Mouse (Mus musculus): ENCODE results near the gene Crp.

Gene Crp

DNA sequence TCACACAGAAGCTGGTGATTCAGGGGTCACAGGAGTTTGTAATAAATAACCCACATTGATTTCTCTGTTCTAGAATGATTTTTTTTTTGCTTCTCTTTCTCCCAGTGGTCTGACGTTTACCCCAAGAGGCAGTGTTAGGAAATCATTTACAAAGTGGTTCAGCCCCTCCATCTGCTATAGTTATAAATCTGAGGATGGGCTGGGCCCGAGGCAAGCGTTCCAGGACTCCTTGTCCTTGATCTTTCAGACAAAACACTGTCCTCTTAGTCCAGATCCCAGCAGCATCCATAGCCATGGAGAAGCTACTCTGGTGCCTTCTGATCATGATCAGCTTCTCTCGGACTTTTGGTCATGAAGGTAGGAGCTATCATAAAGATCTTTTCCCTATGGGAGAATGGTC is at the start of gene Crp:
Crp (plus strand) TSS at position 212 of the 400 bp plus-strand sequence.
- in situ Hi-C loops (cut with MboI): no loop called here

DNA sequence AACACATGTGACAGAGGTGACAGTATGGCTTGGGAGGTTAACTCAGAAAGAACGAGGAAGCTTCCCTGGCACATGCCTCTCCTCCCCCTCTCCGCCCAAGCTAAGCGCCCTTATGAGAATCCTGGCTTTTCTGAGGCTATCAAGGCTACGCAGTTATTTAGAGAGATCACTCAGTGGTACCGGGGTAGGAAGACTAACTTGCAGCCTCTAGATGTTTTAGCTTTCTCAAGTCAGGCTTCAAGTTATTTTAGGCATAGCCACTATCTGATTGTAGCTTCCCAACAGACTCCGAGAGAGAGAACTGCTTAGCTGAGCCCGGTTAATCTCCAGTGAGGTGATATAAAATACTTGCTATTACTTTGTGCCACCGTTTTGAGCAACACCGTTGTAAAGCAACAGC is 48.5 kb upstream of the Crp start:
- in situ Hi-C loops (cut with MboI): no loop called here

DNA sequence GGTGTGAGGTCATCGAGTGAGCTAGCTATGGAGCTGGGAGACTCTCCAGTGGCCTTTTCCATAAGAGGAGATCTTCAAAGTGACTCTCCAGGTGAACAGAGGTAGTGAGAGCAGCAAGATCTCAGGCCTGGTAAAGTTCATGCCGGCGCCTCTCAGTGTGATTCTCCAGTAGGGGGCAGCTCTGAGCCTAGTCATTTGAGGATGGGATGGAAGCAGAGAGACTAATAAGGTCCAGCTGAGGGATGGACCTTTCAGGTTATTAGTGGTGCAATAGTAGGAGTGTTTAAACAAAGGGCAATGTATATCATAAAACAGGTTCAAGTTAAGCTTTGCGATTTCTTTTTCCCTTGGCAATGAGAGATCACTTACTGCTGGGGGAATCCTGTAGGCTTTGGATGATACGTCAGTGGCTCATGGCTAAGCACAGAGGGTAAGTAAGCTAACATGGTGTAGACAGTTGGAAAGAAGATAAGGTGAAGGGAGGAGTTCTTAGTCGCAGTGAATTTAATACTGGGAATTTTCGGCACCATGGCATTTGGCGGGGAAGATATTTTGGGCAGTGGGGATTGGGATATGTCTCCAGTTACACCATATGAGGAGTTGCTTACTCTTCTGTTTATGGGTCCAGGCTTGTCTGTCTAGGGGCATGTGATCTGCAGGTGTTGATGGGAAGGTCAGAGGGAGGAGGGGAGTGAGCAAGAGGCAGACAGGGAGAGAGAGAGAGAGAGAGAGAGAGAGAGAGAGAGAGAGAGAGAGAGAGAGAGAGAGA is 47.2 kb upstream of the Crp start:
- in situ Hi-C loops (cut with MboI): no loop called here

DNA sequence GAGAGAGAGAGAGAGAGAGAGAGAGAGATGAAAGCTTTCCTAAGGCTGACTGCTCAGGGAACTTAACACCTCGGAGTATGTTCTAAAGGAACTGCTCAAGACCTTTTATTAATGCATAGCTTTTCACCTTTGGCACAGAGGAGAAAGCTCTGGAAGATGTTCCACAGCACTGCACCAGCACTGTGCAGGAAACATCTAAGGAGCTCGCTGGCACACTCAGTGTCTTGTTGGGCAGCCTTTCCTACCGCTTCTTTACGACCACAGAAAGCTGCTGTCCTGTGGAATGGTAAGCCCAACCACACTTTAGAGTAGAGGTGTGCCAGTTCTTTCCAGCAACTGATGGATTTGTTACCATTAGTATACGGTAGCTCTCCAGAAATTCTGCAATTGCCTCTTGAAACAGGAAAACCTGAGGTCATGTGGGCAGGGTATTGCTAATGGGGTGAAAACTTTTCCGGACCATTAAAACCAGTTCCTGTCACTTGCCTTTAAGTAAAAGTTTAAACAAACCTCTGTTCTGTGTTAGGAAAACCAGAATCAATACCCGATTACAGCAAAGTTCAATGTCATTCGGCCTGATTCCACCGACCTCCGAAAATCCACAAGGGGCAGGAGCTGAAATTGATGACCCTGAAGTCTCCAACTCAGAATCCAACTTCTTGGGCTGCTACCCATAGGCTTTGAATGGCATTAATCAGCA is 46.4 kb upstream of the Crp start:
- in situ Hi-C loops (cut with MboI): no loop called here

DNA sequence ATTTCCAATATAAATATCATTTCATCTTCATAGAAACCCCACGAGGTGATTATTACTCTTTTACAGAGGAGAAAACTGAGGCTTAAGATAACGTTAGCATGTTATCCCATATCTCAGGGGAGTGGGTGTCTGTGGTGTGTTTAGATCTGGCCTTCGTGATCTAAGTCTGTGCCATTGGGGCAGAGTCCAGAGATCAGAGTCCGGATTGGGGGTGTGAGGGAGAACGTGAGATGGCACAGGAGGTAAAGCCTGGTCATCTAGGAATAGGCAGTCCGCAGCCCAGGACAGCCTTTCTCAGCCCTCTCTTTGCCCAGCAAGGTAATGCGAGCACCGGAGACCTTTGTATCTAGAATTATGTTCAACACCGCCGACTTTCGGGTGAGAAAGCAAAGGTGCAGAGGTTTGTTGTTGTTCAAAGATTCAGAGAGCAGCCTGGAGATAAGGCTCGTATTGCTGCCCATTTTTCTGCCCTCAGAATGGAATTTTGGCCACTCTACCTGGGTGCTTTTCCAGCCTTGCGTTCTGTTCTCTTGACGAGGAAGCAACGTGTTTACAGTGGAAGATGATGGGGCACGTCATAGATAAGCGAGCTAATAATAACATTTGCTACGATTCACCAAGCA is 45.7 kb upstream of the Crp start:
- in situ Hi-C loops (cut with MboI): no loop called here

DNA sequence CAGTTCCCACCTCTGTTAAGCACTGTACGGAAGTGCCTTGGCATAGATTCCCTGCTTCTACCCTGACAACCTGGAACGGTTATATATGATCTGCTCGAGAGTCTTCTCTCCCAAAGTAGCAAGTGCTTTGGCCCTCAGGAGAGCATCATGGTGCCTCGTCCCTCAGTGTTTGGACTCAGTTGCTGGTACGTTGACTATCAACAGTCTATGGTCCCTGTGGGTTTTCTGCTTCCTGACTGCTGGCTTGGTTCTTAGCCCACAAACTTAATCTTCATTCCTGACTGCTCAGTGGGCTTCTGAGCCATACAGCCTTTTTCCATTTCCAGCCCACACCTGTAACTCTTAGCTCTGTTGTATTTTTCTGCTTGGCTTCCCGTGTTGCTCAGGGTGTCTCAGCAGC is 44.0 kb upstream of the Crp start:
- in situ Hi-C loops (cut with MboI): no loop called here

DNA sequence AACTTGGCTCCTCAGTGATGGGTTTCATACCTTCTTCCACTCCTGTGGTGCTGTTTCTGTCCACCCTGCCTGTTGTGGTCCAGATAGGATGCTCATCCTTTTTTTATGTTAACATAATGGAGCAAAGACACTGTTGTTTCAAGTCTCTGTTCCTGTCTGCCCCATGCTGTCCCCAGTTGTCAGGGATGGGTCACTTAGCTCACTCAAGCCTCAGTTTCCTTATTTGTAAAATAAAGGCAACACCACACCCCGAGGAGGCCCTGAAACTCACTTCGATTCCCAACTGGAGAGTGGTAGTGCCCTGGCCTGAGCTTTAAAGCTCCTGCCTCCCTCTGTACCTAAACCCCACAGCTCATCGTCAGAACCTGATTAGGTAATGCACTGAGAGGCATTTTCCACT is 40.6 kb upstream of the Crp start:
- in situ Hi-C loops (cut with MboI): no loop called here

DNA sequence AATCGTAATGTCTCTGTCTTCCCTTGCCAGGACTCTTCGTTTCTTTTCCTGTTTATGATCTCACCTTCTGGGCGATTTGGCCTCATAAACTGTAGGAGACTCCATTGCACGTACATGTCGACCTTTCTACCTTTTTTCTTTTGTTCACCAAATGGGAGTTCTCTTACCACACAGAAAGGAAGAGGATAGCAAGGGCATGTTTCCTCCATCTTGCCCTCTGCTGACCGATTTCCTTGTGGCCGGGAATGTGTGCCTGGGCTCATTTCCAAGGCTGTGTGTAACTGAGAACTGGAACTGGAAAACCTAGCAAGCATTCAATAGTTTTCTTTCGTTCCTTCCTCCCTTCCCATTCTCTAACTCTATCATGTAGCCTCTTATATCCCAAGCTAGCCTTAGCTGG is 38.2 kb upstream of the Crp start:
- in situ Hi-C loops (cut with MboI): no loop called here

DNA sequence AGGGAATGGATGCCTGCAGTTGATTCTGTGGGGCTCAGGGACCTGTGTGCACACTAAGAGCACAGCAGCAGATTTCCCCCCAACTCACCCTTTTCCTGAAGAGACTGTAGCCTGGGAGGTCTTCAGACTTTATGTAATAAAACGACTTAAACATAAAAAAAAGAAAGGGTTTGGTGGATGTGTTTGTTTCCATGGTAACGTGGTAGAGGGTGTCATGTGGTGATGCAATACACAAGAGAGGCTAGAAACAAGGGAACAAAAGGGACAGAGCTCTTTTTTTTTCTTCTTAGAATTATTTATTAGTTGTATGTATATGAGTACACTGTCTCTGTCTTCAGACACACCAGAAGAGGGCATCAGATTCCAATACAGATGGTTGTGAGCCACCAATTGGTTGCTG is 32.4 kb upstream of the Crp start:
- in situ Hi-C loops (cut with MboI): no loop called here

DNA sequence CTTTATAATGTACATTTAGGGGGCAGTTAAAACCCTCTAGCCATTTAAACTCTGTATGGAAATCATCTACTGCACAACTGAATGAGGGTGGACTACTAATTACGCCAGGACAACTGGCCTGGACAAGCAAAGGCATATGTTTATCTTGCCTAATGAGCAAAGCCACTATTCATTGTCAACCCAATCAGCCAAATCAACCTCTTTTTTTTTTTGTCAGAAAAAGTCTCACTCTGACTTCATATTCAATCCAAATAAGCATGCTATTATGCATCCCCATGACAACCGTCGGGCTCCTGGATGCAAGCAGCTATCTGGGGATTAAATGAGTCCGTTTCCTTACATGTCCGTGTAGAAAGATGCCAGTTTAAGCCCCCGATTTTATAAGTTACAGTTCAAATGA is 30.3 kb upstream of the Crp start:
- in situ Hi-C loops (cut with MboI): no loop called here

DNA sequence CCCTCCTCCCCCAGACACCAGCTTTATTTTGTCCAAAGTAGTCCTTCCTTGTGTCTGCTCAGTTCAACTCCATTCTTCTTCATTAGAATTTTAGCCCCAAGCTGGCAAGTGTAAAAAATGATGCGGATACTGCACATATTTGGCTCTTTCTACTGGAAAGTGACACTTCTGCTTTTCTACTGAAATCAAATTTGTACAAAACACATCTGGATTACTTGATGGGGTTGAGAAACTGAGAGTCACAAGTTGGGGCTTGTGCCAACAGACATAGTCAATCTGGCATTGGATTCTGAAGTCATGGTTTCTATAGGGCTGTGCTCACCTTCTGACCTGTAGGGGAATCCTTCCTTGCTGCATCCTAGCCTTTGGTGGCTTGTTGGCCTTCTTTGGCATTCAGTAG is 27.1 kb upstream of the Crp start:
- in situ Hi-C loops (cut with MboI): no loop called here

DNA sequence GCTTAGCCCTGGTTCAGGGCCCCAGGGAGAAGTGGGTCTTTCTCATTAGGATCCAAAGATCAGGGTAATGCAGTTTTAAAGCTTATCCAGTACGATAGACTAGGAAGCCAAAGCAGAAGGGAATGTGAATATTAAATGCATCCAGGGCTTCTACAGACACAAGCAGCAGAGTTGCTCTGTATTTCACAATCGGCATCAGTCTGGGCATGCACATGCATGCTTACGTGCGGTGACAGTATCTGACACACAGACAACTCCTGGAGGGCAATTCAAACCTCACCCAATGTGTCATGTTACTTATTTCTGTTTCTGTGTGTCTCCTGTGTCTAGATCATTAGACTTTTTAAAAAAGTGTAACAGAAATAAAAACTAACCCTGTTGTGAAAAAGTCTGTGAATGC is 17.1 kb upstream of the Crp start:
- in situ Hi-C loops (cut with MboI): no loop called here

DNA sequence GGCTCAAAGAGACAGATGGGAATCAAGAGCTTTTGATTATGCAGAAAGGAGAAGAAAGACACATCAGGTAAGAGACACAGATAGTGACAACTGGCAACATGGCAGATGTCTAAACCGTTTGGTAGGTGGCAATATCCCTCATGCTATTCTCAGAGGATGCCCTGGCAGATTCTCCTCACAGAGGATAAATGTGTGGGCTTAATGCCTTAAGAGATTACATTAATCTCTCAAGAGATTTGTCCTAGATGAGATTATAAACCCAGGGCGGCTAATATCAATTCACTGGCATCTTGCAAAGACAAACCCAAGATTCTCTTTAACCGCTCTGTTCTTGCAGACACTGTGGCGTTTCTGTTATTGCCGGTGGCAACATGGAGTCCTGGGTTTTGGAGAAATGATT is 14.3 kb upstream of the Crp start:
- in situ Hi-C loops (cut with MboI): no loop called here

DNA sequence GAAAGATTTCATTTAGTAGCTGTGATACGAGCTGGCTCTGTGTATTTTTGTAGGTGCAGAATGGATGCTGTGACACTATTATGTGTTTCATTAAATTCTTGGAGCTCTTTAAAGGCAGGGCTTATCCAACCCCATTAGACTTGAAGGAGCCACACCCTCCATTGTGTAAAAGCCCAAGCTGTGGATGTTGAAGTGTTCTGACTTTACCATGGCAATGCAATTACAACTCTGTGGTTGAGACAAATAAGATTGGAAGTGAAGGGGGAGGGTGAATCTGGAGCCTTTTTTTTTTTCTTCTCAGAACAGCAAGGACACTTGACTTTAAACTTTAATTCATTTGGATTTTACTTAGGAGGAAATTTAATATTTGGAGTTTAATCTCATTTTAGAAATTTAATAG is 13.9 kb upstream of the Crp start:
- in situ Hi-C loops (cut with MboI): no loop called here

DNA sequence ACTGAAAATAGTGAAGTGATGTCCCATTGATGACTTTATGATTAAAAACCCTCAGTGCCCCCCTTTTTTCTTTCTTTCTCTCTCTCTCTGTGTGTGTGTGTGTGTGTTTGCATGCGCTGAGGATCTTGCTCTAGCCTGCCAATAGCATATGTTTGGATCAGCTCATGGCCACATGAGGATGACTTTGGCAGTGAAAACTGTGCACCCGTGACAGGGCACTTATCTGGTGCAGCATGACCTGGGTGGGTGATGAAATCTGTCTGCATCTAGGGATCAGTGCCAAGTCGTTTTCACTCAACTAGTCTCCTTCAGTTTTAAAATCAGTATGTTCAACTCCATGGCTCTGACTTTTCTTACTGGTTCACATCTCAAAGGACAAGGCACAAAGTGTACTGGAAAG is 12.7 kb upstream of the Crp start:
- in situ Hi-C loops (cut with MboI): no loop called here

DNA sequence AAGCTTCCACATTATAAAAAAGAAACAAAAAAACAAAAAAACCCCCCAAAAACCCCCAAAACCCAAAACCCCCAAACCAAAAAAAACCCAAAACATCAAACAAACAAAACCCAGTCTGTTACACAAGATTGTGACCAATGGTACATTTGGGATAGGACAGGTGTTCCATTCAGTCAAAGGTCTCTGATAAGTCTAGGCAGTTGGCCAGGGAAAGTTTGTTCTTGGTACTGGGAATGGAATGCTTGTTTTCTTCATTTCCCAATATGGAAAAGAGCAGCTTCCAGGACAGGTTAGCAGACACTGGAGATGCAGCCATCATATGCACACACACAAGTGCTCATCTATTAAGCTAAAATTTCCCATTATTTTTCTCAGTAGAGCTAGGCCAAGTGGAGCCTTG is 433 bp upstream of the Crp start:
- in situ Hi-C loops (cut with MboI): no loop called here

DNA sequence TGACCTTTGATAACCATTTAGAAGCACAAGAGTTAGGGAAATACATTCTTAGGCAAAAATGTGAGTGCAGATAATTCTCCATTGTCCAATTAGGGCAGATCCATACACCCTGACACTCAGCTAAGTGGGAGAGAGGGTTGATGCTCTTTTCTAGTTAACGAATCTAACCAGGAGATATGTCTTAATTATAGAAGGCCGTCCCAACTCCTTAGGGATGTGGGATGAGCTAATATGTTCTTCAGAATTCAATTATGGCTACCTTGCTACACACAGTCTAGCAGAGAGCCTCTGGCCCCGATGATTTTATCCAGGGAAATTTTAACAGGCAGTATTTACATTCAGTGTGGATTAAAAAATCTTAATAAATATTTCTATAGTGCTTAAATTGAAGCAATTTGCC is 3.0 kb downstream of the Crp start:
- in situ Hi-C loops (cut with MboI): no loop called here

DNA sequence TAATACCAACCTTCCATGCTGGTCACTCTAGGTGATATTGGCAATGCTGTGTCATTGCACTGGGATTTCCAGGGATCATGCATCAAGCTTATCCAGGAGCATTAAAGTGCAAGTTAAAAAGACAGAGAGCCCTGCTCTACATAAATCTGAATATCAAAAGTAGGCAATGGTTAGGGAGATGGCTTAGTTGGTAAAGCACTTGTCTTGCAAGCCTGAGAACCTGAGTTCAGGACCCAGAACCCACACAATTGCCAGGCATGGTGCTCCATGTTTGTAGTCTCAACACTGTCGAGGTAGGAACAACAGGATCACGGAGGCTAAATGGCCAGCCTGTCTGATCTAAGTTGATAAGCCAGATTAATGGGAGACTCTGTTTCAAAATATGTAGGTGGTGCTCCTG is 3.5 kb downstream of the Crp start:
- in situ Hi-C loops (cut with MboI): no loop called here

DNA sequence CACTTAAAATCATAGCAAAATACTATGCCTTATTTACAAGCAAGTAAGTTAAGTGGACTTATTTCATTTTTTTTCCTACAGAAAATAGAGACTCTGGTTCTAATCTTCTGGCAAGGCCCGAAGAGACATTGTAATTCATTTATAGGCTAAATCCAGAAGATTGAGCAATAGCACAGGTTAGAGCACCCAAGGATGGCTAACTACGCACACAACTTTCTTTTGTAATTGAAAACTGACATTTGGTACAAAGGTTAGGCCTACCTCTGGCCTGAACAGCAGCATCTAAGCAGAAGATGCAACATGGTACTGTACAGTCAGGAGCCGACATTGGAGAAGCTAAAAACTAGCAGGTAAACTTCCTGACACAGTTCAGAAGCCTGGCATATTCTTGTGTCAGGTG is 4.0 kb downstream of the Crp start:
- in situ Hi-C loops (cut with MboI): no loop called here

DNA sequence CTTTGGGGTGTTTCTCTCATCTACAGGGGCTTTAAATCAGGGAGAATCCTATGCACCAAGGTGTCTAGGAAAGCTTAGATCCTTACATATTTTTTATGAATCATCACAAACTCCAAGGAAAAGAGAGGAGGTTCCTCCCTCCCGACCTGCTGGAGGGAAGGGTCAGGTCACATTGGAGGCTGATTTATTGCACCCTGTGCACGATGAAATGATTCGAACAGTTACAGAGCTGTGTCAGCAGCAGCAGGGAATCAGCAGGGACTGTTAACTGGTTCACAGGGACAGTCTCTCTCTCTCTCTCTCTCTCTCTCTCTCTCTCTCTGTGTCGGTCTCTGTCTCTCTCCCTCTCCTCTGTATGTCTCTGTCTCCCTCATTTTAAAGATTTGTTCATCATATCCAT is 6.9 kb downstream of the Crp start:
- in situ Hi-C loops (cut with MboI): no loop called here

DNA sequence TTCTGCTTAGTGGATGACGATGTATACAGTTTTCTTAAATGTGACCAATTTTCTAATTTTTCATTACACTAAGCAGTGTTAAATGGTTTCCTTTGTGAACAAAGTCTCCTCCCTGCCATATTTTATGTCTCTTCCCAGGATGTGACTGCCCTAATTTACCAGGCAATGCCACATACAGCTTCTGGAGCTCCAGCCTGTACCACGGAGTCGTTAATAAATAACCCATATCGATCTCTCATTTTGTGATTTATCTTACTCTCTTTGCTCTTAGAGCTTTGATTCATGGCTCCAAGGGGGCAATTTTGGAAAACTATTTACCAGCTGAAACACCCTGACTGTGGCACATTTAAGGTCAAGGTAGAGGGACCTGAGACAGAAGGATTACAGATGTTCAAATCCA is 8.4 kb downstream of the Crp start:
- in situ Hi-C loops (cut with MboI): no loop called here

DNA sequence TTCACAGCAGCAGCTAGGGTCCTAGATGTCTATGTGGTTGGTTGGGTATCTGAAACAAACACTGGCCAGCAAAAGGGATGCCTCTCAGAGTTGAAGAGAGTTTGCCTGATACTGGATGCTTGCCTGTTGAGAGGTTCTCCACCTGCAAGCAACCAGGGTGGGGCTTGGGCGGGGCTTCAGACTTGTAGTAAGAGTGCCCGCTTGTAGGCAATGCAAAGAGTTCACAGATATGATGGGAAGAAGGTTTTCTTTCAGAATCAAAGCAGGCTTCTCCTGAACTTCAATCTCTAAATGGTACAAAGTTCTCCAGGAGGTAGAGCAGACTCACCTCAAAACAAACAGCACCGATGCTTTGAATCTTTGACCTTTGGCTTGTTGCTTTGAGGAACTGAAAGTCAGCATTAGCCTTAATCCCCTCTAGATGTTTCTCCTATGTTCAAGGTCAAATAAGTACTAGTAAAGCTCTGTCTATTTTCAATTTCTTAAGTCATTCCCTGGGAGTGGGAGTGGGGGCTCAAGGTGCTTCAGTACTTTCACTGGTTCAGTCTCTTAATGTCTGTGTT is 12.0 kb downstream of the Crp start:
- in situ Hi-C loops (cut with MboI): no loop called here

DNA sequence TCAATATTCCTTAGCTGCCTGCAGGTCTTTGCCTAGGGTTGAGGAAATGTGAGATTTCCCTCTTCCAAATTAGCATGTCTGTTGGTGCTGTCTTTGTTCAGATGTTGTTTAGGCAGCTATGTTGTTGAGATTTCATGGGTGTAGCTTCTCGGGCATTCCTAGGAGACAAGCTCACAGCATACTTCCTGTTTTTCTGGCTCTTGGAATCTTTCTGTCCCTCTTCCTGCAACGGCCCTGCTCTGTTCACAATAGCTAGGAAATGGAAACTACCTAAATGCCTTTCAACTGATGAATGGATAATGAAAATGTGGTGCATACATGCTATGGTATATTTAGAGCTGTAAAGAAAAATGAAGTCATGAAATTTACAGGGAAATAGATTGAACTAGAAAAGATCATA is 13.5 kb downstream of the Crp start:
- in situ Hi-C loops (cut with MboI): no loop called here

Data from mature B cell (primary cell).